Mouse (Mus musculus): Measurements from ENCODE around the gene Tspan12.

- no peak for TF ChIP-seq EP300 (IDR thresholded peaks at IDR 0.05; ENCODE audit: low read depth)
- no peak for TF ChIP-seq CTCF (IDR thresholded peaks at IDR 0.05; ENCODE audit: low read depth)
Measured at GRCm38 (mm10) chr6:21722238-21722637, 130.1 kb downstream of the Tspan12 start.
